Mouse (Mus musculus): ENCODE data around the gene Lce3d. TPM values are rescaled to one million over a fixed set of nuclear protein-coding genes. Genes with fewer than 3 reads are reported as not detected.
A peak's percentile ranks its signal among the peaks of the same experiment; 100 is the strongest.

The Lce3d gene
- not detected in 2 replicates for polyA plus RNA-seq (2012; rRNA removed)

DNA sequence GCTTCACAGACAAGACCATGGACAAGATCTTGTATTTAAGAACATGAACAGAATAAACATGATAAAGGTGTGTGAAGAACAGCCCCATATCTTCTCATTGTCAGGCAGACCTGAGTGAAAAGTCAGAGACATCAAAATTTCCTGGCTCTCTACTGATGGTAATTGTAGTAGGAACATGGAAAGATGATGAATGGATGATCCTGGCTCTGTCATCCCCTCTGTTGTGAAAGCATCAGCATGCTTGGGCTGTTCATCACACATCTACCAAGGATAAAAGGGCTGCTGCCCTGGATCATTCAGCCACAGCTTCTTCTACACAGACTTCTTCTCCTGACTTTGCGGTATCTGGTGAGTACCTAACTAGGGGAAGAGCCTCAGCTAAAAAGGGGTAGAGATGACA lies at the start of gene Lce3d:
Lce3d (plus strand) TSS at position 301 of the 400 bp plus-strand sequence.
- Histone ChIP-seq H3K4me3 (ENCODE audit: insufficient read depth, low read length) (no peak within 1 kb of the TSS), H3K4me1 (ENCODE audit: control insufficient read depth, insufficient read depth, low read length) (no peaks in the 10 kb centered on the region), H3K27ac (ENCODE audit: insufficient read depth, low read length) (no peak within 1 kb of the TSS)
- TF ChIP-seq CTCF (IDR thresholded peaks at IDR 0.05; ENCODE audit: extremely low read depth, insufficient read depth, low read length), result no peak
- no peak for TF ChIP-seq POLR2A (IDR thresholded peaks at IDR 0.05; ENCODE audit: extremely low read depth, insufficient read depth, low read length)

DNA sequence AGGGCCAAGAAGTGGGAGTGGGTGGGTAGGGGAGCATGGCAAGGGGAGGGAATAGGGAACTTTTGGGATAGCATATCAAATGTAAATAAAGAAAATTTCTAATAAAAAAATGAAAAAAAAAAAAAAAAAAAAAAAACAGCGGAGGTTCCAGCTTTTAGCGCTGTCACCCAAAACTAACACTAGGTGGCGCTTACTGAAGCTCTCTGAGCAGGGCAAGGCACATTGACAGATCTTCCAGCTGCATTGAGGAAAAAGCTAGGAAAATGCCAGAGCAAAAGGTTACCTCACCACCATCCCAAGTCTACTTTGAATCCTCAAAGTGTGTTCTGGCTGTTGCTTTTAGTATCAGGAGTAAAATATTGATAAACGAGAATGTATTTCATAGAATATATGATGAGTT lies 49.6 kb upstream of the Lce3d start:
- H3K4me1 ChIP-seq (ENCODE audit: control insufficient read depth, insufficient read depth, low read length), result no peaks in the 10 kb centered on the region
- no peak overlapping the region for H3K27ac ChIP-seq (ENCODE audit: insufficient read depth, low read length)
- TF ChIP-seq CTCF (IDR thresholded peaks at IDR 0.05; ENCODE audit: extremely low read depth, insufficient read depth, low read length) (peak; percentile 58), POLR2A (IDR thresholded peaks at IDR 0.05; ENCODE audit: extremely low read depth, insufficient read depth, low read length) (no peak)
- H3K4me3 ChIP-seq (ENCODE audit: insufficient read depth, low read length), result no peak overlapping the region

DNA sequence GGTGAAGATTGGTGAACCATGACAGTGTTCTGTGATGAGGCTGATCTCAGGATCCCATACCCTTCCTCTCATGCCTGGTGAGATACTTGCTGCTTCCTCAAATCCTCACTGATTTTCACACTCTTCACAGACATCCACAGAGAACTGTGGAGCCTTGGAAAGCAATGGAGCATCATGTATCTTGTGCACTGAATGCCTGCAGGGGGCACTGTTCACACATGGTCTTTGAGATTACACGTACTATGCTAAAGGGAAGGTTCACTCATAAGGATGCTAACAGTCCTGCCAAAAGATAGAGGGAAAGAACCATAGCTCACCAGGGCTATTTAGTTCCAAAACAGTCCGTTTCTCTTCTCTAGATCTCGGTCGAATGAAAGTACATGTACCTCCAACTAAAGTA lies 36.8 kb upstream of the Lce3d start:
- H3K4me3 ChIP-seq (ENCODE audit: insufficient read depth, low read length), result no peak overlapping the region
- H3K4me1 ChIP-seq (ENCODE audit: control insufficient read depth, insufficient read depth, low read length), result no peaks in the 10 kb centered on the region
- peak; percentile 53; the same call in 1 of the 2 replicates for TF ChIP-seq CTCF (IDR thresholded peaks at IDR 0.05; ENCODE audit: extremely low read depth, insufficient read depth, low read length)
- no peak for TF ChIP-seq POLR2A (IDR thresholded peaks at IDR 0.05; ENCODE audit: extremely low read depth, insufficient read depth, low read length)
- no peak overlapping the region for H3K27ac ChIP-seq (ENCODE audit: insufficient read depth, low read length)

DNA sequence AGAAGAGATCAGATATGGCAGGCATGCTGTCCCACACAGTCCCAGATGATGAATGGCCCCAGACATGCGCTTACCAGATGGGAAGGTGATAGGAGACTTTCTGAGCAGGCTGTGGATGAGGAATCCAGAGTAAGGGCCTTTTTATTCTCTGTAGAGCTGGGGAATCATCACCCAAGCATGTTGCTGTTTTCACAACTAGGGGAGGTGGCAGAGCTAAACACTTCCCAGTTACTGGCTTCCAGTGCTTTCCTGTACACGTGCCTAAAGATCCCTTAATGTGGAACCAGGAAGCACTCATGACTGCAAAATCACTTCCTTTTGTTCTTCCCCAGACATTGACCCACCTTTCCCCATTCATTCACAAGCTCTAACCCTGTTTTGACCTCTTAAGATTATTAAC lies 31.1 kb upstream of the Lce3d start, which contains the start of gene Lce3a:
Lce3a (minus strand) TSS at position 101 of the 400 bp plus-strand sequence.
- TF ChIP-seq CTCF (IDR thresholded peaks at IDR 0.05; ENCODE audit: extremely low read depth, insufficient read depth, low read length), result no peak
- no peak for TF ChIP-seq POLR2A (IDR thresholded peaks at IDR 0.05; ENCODE audit: extremely low read depth, insufficient read depth, low read length)
- H3K4me1 ChIP-seq (ENCODE audit: control insufficient read depth, insufficient read depth, low read length), result no peaks in the 10 kb centered on the region

DNA sequence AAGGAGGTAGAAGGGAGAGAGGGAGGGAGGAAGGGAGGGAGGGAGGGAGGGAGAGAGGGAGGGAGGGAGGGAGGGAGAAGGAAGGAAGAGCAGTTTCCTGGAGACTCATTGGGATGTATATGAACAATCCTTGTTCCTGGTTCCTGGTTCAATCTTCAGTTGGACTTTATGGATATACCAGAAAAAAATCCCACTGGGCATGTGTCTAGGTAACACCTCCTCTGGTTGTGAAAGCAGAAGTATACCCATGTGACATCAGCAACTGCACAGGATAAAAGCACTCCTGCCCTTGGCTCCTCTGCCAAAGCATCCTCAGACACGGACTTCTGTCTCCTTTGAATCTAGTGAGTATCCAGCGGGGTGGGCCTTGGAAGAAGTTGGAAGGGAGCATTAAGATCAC lies 24.5 kb upstream of the Lce3d start, which contains the start of gene Lce3b:
Lce3b (plus strand) TSS at position 301 of the 400 bp plus-strand sequence.
- Histone ChIP-seq H3K27ac (ENCODE audit: insufficient read depth, low read length) (no peak within 1 kb of the TSS), H3K4me1 (ENCODE audit: control insufficient read depth, insufficient read depth, low read length) (no peaks in the 10 kb centered on the region), H3K4me3 (ENCODE audit: insufficient read depth, low read length) (no peak within 1 kb of the TSS)
- TF ChIP-seq CTCF (IDR thresholded peaks at IDR 0.05; ENCODE audit: extremely low read depth, insufficient read depth, low read length) (no peak), POLR2A (IDR thresholded peaks at IDR 0.05; ENCODE audit: extremely low read depth, insufficient read depth, low read length) (no peak)

More for the DNA sequence above, 31.1 kb upstream of the Lce3d start, which contains the start of gene Lce3a:
- Histone ChIP-seq H3K27ac (ENCODE audit: insufficient read depth, low read length) (no peak within 1 kb of the TSS), H3K4me3 (ENCODE audit: insufficient read depth, low read length) (no peak within 1 kb of the TSS)

DNA sequence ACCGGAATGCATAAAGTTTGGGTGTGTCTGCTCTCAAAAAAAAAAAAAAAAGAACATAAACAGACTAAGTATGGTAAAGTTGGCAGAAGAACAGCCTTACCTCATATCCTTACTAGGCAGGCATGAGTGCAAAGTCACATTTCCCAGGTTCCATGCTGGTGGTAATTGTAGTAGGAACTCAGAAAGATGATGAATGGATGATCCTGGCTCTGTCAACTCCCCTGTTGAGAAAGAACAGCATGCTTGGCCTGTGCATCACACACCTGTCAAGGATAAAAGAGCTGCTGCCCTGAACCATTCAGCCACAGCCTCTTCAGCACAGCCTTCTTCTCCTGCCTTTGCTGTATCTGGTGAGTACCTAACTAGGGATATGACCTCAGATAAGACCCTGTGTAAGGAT lies 13.0 kb upstream of the Lce3d start, which contains the start of gene Lce3c:
Lce3c (plus strand) TSS at position 301 of the 400 bp plus-strand sequence.
- no peak within 1 kb of the TSS for H3K27ac ChIP-seq (ENCODE audit: insufficient read depth, low read length)

DNA sequence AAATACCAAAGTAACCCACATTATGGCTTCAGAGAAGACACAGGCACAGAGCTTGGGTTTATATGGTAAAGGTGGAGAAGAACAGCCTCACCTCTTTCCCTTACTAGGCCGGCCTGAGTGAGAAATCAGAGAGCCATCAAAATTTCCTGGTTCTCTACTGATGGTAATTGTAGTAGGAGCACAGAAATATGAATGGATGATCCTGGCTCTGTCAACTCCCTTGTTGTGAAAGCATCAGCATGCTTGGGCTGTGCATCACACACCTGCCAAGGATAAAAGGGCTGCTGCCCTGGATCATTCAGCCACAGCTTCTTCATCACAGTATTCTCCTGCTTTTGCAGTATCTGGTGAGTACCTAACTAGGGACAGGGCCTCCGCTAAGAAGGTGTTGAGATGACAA lies 9.6 kb downstream of the Lce3d start, which contains the start of gene Lce3e:
Lce3e (plus strand) TSS at position 301 of the 400 bp plus-strand sequence.
- Histone ChIP-seq H3K4me3 (ENCODE audit: insufficient read depth, low read length) (no peak within 1 kb of the TSS), H3K4me1 (ENCODE audit: control insufficient read depth, insufficient read depth, low read length) (no peaks in the 10 kb centered on the region), H3K27ac (ENCODE audit: insufficient read depth, low read length) (no peak within 1 kb of the TSS)
- no peak for TF ChIP-seq POLR2A (IDR thresholded peaks at IDR 0.05; ENCODE audit: extremely low read depth, insufficient read depth, low read length)
- no peak for TF ChIP-seq CTCF (IDR thresholded peaks at IDR 0.05; ENCODE audit: extremely low read depth, insufficient read depth, low read length)

More for the DNA sequence above, 13.0 kb upstream of the Lce3d start, which contains the start of gene Lce3c:
- no peak for TF ChIP-seq CTCF (IDR thresholded peaks at IDR 0.05; ENCODE audit: extremely low read depth, insufficient read depth, low read length)
- no peak for TF ChIP-seq POLR2A (IDR thresholded peaks at IDR 0.05; ENCODE audit: extremely low read depth, insufficient read depth, low read length)
- Histone ChIP-seq H3K4me1 (ENCODE audit: control insufficient read depth, insufficient read depth, low read length) (no peaks in the 10 kb centered on the region), H3K4me3 (ENCODE audit: insufficient read depth, low read length) (no peak within 1 kb of the TSS)

DNA sequence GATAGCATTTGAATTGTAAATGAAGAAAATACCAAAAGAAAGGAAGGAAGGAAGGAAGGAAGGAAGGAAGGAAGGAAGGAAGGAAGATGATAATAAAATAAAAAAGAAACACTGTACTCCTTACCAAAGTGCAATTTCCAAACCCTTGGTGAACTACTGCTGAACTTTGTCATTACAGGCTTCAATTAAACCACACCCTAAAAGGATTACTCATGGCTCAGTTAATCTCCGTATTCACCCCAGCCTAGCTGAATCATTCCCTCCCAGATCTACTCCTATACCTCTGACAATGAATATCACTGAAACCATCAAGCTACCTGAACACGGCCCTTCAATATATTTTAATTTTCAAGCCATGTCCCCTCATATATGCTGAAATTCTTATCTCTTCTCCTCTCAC lies 21.3 kb downstream of the Lce3d start:
- no peak overlapping the region for H3K27ac ChIP-seq (ENCODE audit: insufficient read depth, low read length)
- no peaks in the 10 kb centered on the region for H3K4me1 ChIP-seq (ENCODE audit: control insufficient read depth, insufficient read depth, low read length)
- H3K4me3 ChIP-seq (ENCODE audit: insufficient read depth, low read length), result no peak overlapping the region
- TF ChIP-seq CTCF (IDR thresholded peaks at IDR 0.05; ENCODE audit: extremely low read depth, insufficient read depth, low read length) (no peak), POLR2A (IDR thresholded peaks at IDR 0.05; ENCODE audit: extremely low read depth, insufficient read depth, low read length) (no peak)

DNA sequence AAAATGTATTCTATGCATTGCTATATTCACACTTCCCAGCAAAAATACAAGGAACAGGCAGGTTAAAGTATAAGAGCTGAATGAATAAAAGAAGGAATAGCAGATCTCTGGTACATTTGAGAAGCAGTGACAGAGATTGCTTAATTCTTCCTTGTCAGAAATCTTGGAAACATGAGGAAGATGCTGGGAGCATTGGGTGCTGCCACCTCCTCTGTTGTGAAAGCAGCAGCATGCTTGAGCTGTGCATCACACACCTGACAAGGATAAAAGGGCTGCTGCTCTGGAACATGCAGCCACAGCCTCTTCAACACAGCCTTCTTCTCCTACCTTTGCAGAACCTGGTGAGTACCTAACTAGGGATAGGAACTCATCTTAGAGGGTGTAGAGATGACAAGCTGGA lies 34.7 kb downstream of the Lce3d start, which contains the start of gene Lce3f:
Lce3f (plus strand) TSS at position 301 of the 400 bp plus-strand sequence.
- no peak within 1 kb of the TSS for H3K27ac ChIP-seq (ENCODE audit: insufficient read depth, low read length)
- TF ChIP-seq CTCF (IDR thresholded peaks at IDR 0.05; ENCODE audit: extremely low read depth, insufficient read depth, low read length), result no peak
- no peaks in the 10 kb centered on the region for H3K4me1 ChIP-seq (ENCODE audit: control insufficient read depth, insufficient read depth, low read length)
- no peak within 1 kb of the TSS for H3K4me3 ChIP-seq (ENCODE audit: insufficient read depth, low read length)

DNA sequence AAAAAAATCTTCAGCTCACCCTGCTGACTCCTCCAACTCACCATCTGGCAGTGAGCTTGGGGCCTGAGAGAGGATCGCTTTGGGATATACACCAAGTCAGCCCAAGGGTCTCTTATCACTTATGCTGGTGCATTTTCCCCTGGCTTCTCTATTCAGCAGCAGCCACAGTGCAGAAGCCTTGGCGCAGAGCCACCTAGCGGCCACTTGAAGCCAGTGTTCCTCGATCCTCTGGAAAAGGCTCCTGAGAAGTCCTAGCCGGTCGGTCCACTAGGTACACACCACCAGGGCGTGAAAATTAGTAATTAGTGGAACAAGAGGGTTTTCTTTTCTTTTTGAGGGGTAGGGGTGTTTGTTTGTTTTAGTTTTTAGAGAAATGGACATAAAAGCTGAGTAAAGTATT lies 41.5 kb downstream of the Lce3d start:
- Histone ChIP-seq H3K27ac (ENCODE audit: insufficient read depth, low read length) (no peak overlapping the region), H3K4me1 (ENCODE audit: control insufficient read depth, insufficient read depth, low read length) (no peaks in the 10 kb centered on the region), H3K4me3 (ENCODE audit: insufficient read depth, low read length) (no peak overlapping the region)
- TF ChIP-seq POLR2A (IDR thresholded peaks at IDR 0.05; ENCODE audit: extremely low read depth, insufficient read depth, low read length) (no peak), CTCF (IDR thresholded peaks at IDR 0.05; ENCODE audit: extremely low read depth, insufficient read depth, low read length) (peak; percentile 75)

All from cortical plate, adult 2 months (tissue).